Mouse (Mus musculus) heart, embryonic 12.5 days (tissue): Measurements from ENCODE around the gene Gjc2. TPM values are rescaled to one million over a fixed set of nuclear protein-coding genes. Genes with fewer than 3 reads are reported as not detected.

Experiments used
- ATAC-seq: fragments of 200-750 bp; cut with Nextera tagmentation; 2 replicates; pipeline ENCODE4 v1.8.0; 2017; ENCODE audit warnings: moderate TSS enrichment, moderate library complexity; ENCODE audit not compliant: insufficient number of reproducible peaks, low FRiP score
- H3K27ac ChIP-seq: fragments of 300-500 bp; sonication (generic); 2 replicates; pipeline ENCODE4 v1.5.1; 2016; ENCODE audit warnings: mild to moderate bottlenecking, moderate library complexity; ENCODE audit not compliant: poor library complexity, severe bottlenecking
- H3K27me3 ChIP-seq: fragments of 300-500 bp; sonication (generic); replicated peaks from 2 replicates; pipeline ENCODE4 v1.6.1; 2016; ENCODE audit warnings: mild to moderate bottlenecking, moderate library complexity
- H3K36me3 ChIP-seq: fragments of 300-500 bp; sonication (generic); 2 replicates; pipeline ENCODE4 v1.6.1; 2016; ENCODE audit warnings: mild to moderate bottlenecking, moderate library complexity
- H3K4me1 ChIP-seq: fragments of 300-500 bp; sonication (generic); replicated peaks from 2 replicates; pipeline ENCODE4 v1.6.1; 2016; ENCODE audit warnings: mild to moderate bottlenecking
- H3K4me2 ChIP-seq: fragments of 300-500 bp; sonication (generic); 2 replicates; pipeline ENCODE4 v1.6.1; 2016; ENCODE audit warnings: mild to moderate bottlenecking, moderate library complexity
- H3K4me3 ChIP-seq: fragments of 300-500 bp; sonication (generic); 2 replicates; pipeline ENCODE4 v1.5.1; 2016; ENCODE audit warnings: mild to moderate bottlenecking
- H3K9ac ChIP-seq: fragments of 300-500 bp; sonication (generic); 2 replicates; pipeline ENCODE4 v1.6.1; 2016; ENCODE audit warnings: mild to moderate bottlenecking, moderate library complexity
- H3K9me3 ChIP-seq: fragments of 300-500 bp; sonication (generic); replicated peaks from 2 replicates; pipeline ENCODE4 v1.6.1; 2016; ENCODE audit warnings: mild to moderate bottlenecking, moderate library complexity
- WGBS: fragments of 180-500 bp; shearing (Covaris S2); methylation state at CpG from one replicate; pipeline ENCODE4 v1.1.7; 2016; 5-methylcytosine and 5-hydroxymethylcytosine counted together
- polyA plus RNA-seq: library from polyadenylated mRNA; unstranded; fragments of >200 nt; fragmentation: Nextera tagmentation; extraction: Ambion mirVana; gene quantifications from 2 replicates; pipeline ENCODE4 v1.2.1, GENCODE M21; 2016

Gene Gjc2
- 0.13 and 0.31 TPM in 2 replicates for polyA plus RNA-seq

GRCm38 (mm10) chr11:59182864-59183331 lies at the start of gene Gjc2:
Gene Gjc2, minus strand, starts transcription at chr11:59183213.
- H3K4me1 ChIP-seq, result peaks cover 31% of the 10 kb centered on the region
- peaks cover 29% of the 10 kb centered on the region for H3K36me3 ChIP-seq
- H3K27me3 ChIP-seq, result peaks cover 26% of the 10 kb centered on the region
- peak within 1 kb of the TSS; percentile 48; the same call in 1 of the 2 replicates for H3K9ac ChIP-seq
- H3K27ac ChIP-seq, result 0 out of 2 replicates have a peak within 1 kb of the TSS, but pooled peaks have one; percentile 8
- ATAC-seq, result no peak; the same call in 1 of the 2 replicates
- H3K4me3 ChIP-seq, result no peak within 1 kb of the TSS
- no peak within 1 kb of the TSS; the same call in 1 of the 2 replicates for H3K4me2 ChIP-seq
- H3K9me3 ChIP-seq, result no peaks in the 10 kb centered on the region
- 49% methylated on average over 3 of the region's 3 CpGs for WGBS

- 53% methylated on average over 2 of the region's 2 CpGs for WGBS
- Histone ChIP-seq H3K36me3 (no peaks in the 10 kb centered on the region), H3K4me1 (peaks cover 6% of the 10 kb centered on the region), H3K4me2 (no peak overlapping the region), H3K27ac (no peak overlapping the region), H3K4me3 (no peak overlapping the region), H3K9me3 (no peaks in the 10 kb centered on the region), H3K27me3 (peaks cover 12% of the 10 kb centered on the region), H3K9ac (no peak overlapping the region)
- ATAC-seq, result no peak
Observed at GRCm38 (mm10) chr11:59232797-59233196, 49.8 kb upstream of the Gjc2 start.

- no peak for ATAC-seq
- H3K9ac ChIP-seq, result no peak overlapping the region
- no peaks in the 10 kb centered on the region for H3K9me3 ChIP-seq
- H3K27ac ChIP-seq, result no peak overlapping the region
- no peak overlapping the region for H3K4me3 ChIP-seq
- H3K36me3 ChIP-seq, result no peaks in the 10 kb centered on the region
- 16% methylated on average over 7 of the region's 7 CpGs for WGBS
- H3K27me3 ChIP-seq, result 0 out of 2 replicates have a peak, but pooled peaks cover 3% of the 10 kb centered on the region
- no peak overlapping the region for H3K4me2 ChIP-seq
- H3K4me1 ChIP-seq, result peaks cover 24% of the 10 kb centered on the region
Observed at GRCm38 (mm10) chr11:59230144-59230760, 47.2 kb upstream of the Gjc2 start.

GRCm38 (mm10) chr11:59228122-59228953 lies 45.3 kb upstream of the Gjc2 start, which contains the start of gene Arf1:
Gene Arf1, minus strand, starts transcription at chr11:59228270.
- H3K27me3 ChIP-seq, result no peaks in the 10 kb centered on the region
- peak within 1 kb of the TSS; percentile 97 for H3K4me3 ChIP-seq
- H3K36me3 ChIP-seq, result no peaks in the 10 kb centered on the region
- peak within 1 kb of the TSS; percentile 96 for H3K4me2 ChIP-seq
- peak; percentile 97 for ATAC-seq
- peak within 1 kb of the TSS; percentile 99 for H3K9ac ChIP-seq
- H3K27ac ChIP-seq, result peak within 1 kb of the TSS; percentile 99
- 4% methylated on average over 57 of the region's 59 CpGs for WGBS
- H3K9me3 ChIP-seq, result no peaks in the 10 kb centered on the region
- H3K4me1 ChIP-seq, result peaks cover 41% of the 10 kb centered on the region

GRCm38 (mm10) chr11:59227604-59228121 lies 44.6 kb upstream of the Gjc2 start:
- Histone ChIP-seq H3K4me2 (peak overlapping the region; percentile 96), H3K27me3 (no peaks in the 10 kb centered on the region), H3K27ac (peak overlapping the region; percentile 99), H3K9me3 (no peaks in the 10 kb centered on the region), H3K36me3 (no peaks in the 10 kb centered on the region), H3K4me1 (peaks cover 47% of the 10 kb centered on the region), H3K4me3 (peak overlapping the region; percentile 97), H3K9ac (peak overlapping the region; percentile 99)
- peak; percentile 87 for ATAC-seq
- under 1% methylated on average over 51 of the region's 51 CpGs for WGBS

GRCm38 (mm10) chr11:59226787-59227603 lies 44.0 kb upstream of the Gjc2 start:
- ATAC-seq, result no peak
- H3K36me3 ChIP-seq, result no peaks in the 10 kb centered on the region
- H3K27ac ChIP-seq, result peak overlapping the region; percentile 99
- WGBS, result 2% methylated on average over 21 of the region's 21 CpGs
- H3K4me2 ChIP-seq, result peak overlapping the region; percentile 96
- no peaks in the 10 kb centered on the region for H3K9me3 ChIP-seq
- peak overlapping the region; percentile 97 for H3K4me3 ChIP-seq
- H3K9ac ChIP-seq, result peak overlapping the region; percentile 99
- H3K4me1 ChIP-seq, result peaks cover 52% of the 10 kb centered on the region
- no peaks in the 10 kb centered on the region for H3K27me3 ChIP-seq

- 43% methylated on average over 3 of the region's 3 CpGs for WGBS
- ATAC-seq, result no peak
- H3K27ac ChIP-seq, result no peak overlapping the region
- H3K9ac ChIP-seq, result peak overlapping the region; percentile 99; the same call in 1 of the 2 replicates
- peaks cover 60% of the 10 kb centered on the region for H3K4me1 ChIP-seq
- no peaks in the 10 kb centered on the region for H3K9me3 ChIP-seq
- peak overlapping the region; percentile 97 for H3K4me3 ChIP-seq
- peak overlapping the region; percentile 96 for H3K4me2 ChIP-seq
- no peaks in the 10 kb centered on the region for H3K36me3 ChIP-seq
- H3K27me3 ChIP-seq, result no peaks in the 10 kb centered on the region
Observed at GRCm38 (mm10) chr11:59226251-59226650, 43.2 kb upstream of the Gjc2 start.

GRCm38 (mm10) chr11:59225167-59225566 lies 42.2 kb upstream of the Gjc2 start:
- no peaks in the 10 kb centered on the region; the same call in 1 of the 2 replicates for H3K36me3 ChIP-seq
- H3K4me3 ChIP-seq, result 0 out of 2 replicates have a peak overlapping the region, but pooled peaks have one; percentile 21
- H3K27me3 ChIP-seq, result no peaks in the 10 kb centered on the region
- ATAC-seq, result no peak
- H3K9ac ChIP-seq, result no peak overlapping the region; the same call in 1 of the 2 replicates
- H3K4me1 ChIP-seq, result peaks cover 69% of the 10 kb centered on the region
- 38% methylated on average over 2 of the region's 2 CpGs for WGBS
- no peak overlapping the region for H3K27ac ChIP-seq
- H3K4me2 ChIP-seq, result peak overlapping the region; percentile 49
- H3K9me3 ChIP-seq, result no peaks in the 10 kb centered on the region

- no peaks in the 10 kb centered on the region for H3K9me3 ChIP-seq
- WGBS, result 41% methylated on average over 2 of the region's 2 CpGs
- no peak for ATAC-seq
- no peaks in the 10 kb centered on the region for H3K27me3 ChIP-seq
- no peak overlapping the region for H3K4me3 ChIP-seq
- no peak overlapping the region for H3K27ac ChIP-seq
- peaks cover 3% of the 10 kb centered on the region for H3K36me3 ChIP-seq
- H3K9ac ChIP-seq, result no peak overlapping the region
- H3K4me1 ChIP-seq, result peaks cover 71% of the 10 kb centered on the region
- no peak overlapping the region; the same call in 1 of the 2 replicates for H3K4me2 ChIP-seq
Observed at GRCm38 (mm10) chr11:59224470-59224869, 41.5 kb upstream of the Gjc2 start.

GRCm38 (mm10) chr11:59224025-59224424 lies 41.0 kb upstream of the Gjc2 start:
- H3K27ac ChIP-seq, result no peak overlapping the region
- no peaks in the 10 kb centered on the region for H3K9me3 ChIP-seq
- no peak overlapping the region for H3K9ac ChIP-seq
- no peak overlapping the region for H3K4me3 ChIP-seq
- 87% methylated on average over 3 of the region's 3 CpGs for WGBS
- H3K4me2 ChIP-seq, result peak overlapping the region; percentile 6
- no peaks in the 10 kb centered on the region for H3K27me3 ChIP-seq
- peaks cover 73% of the 10 kb centered on the region for H3K4me1 ChIP-seq
- ATAC-seq, result no peak
- H3K36me3 ChIP-seq, result peaks cover 6% of the 10 kb centered on the region
